Mouse (Mus musculus) forebrain, postnatal 0 days (tissue): Measurements from ENCODE around the gene Rrad. TPM values are rescaled to one million over a fixed set of nuclear protein-coding genes. Genes with fewer than 3 reads are reported as not detected.
"Not testable (repeated sequence)": the region's sequence is repeated elsewhere in the genome, so short reads cannot be mapped to it uniquely, and the experiment has no call there.

Source experiments
- ATAC-seq: fragments of 200-750 bp; cut with Nextera tagmentation; 2 replicates; pipeline ENCODE4 v1.8.0; 2017; ENCODE audit warnings: mild to moderate bottlenecking, moderate library complexity
- DNase-seq: peaks from one replicate; pipeline ENCODE4 v3.0.0-alpha.2; 2015
- H3K27ac ChIP-seq: fragments of 300-500 bp; sonication (generic); 2 replicates; pipeline ENCODE4 v1.5.1; 2014; ENCODE audit warnings: low read depth, mild to moderate bottlenecking, antibody characterized with exemption, low read length, moderate library complexity, mixed read lengths
- H3K27me3 ChIP-seq: fragments of 300-500 bp; sonication (generic); 2 replicates; pipeline ENCODE4 v1.6.1; 2014; ENCODE audit warnings: mild to moderate bottlenecking, low read length, mixed read lengths; ENCODE audit not compliant: insufficient read depth
- H3K36me3 ChIP-seq: fragments of 300-500 bp; sonication (generic); 2 replicates; pipeline ENCODE4 v1.6.1; 2014; ENCODE audit warnings: mild to moderate bottlenecking, moderate library complexity; ENCODE audit not compliant: insufficient read depth
- H3K4me1 ChIP-seq: fragments of 300-500 bp; sonication (generic); 2 replicates; pipeline ENCODE4 v1.6.1; 2014; ENCODE audit warnings: antibody characterized with exemption; ENCODE audit not compliant: insufficient read depth
- H3K4me2 ChIP-seq: fragments of 300-500 bp; sonication (generic); 2 replicates; pipeline ENCODE4 v1.6.1; 2014; ENCODE audit warnings: low read depth, mild to moderate bottlenecking, moderate library complexity
- H3K4me3 ChIP-seq: fragments of 300-500 bp; sonication (generic); 2 replicates; pipeline ENCODE4 v1.5.1; 2014; ENCODE audit warnings: low read depth, low read length, mixed read lengths
- H3K9ac ChIP-seq: fragments of 300-500 bp; sonication (generic); 2 replicates; pipeline ENCODE4 v1.6.1; 2014; ENCODE audit warnings: mild to moderate bottlenecking
- H3K9me3 ChIP-seq: fragments of 300-500 bp; sonication (generic); 2 replicates; pipeline ENCODE4 v1.6.1; 2016; ENCODE audit warnings: low read length
- CTCF ChIP-seq: sonication (generic); IDR thresholded peaks from 2 replicates; pipeline ENCODE4 v1.5.1; 2016; ENCODE audit warnings: antibody characterized with exemption, control low read depth, low read depth
- WGBS: fragments of 180-500 bp; shearing (Covaris S2); extraction: QIAGEN DNeasy Blood & Tissue Kit; methylation state at CpG from one replicate; pipeline ENCODE4 v1.1.7; 2014; 5-methylcytosine and 5-hydroxymethylcytosine counted together
- polyA plus RNA-seq: library from polyadenylated mRNA; unstranded; fragments of >200 nt; fragmentation: Nextera tagmentation; extraction: Ambion mirVana; gene quantifications from 2 replicates; pipeline ENCODE4 v1.2.1, GENCODE M21; 2015
- total RNA-seq: library from RNA; depleted of rRNA; stranded (reverse); fragments of >200 nt; gene quantifications from 2 replicates; pipeline ENCODE4 v1.2.3, GENCODE M21; 2014; rRNA removed

Rrad gene
- total RNA-seq (5.2 and 5.3 TPM in 2 replicates), polyA plus RNA-seq (2.2 and 2.9 TPM in 2 replicates)

- peak; percentile 29 for DNase-seq
- H3K4me2 ChIP-seq: peak within 1 kb of the TSS; percentile 57
- no peak for TF ChIP-seq CTCF
- H3K4me3 ChIP-seq: peak within 1 kb of the TSS; percentile 32
- no peak within 1 kb of the TSS for H3K27ac ChIP-seq
- peaks cover 11% of the 10 kb centered on the region for H3K36me3 ChIP-seq
- peak; percentile 34 for ATAC-seq
- H3K4me1 ChIP-seq: peaks cover 8% of the 10 kb centered on the region; the same call in 1 of the 2 replicates
- peak within 1 kb of the TSS; percentile 28 for H3K9ac ChIP-seq
- WGBS: 1% methylated on average over 19 of the region's 28 CpGs
- no peaks in the 10 kb centered on the region for H3K9me3 ChIP-seq
- H3K27me3 ChIP-seq: peaks cover 6% of the 10 kb centered on the region; the same call in 1 of the 2 replicates
Observed at GRCm38 (mm10) chr8:104630981-104631663, at the start of gene Rrad. Gene Rrad (minus strand): TSS chr8:104631327.

DNA sequence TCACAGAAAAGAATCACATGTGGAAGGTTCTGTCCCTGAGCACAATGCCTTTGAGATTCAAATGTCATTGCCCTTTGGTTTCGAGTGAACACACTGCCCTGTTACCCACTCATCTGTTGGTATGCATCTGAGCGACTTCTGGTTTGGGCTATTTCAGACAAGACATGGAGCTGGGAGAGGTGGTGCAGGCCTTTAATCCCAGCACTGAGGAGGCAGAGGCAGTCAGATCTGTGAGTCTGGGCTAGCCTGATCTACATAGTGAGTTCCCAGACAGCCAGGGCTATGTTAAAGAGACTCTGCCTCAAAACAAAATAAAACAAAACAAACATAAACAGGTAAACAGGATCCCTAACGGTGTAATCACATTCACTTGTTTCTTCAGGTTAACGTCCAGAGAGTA lies 24.5 kb upstream of the Rrad start:
- ATAC-seq (no peak), DNase-seq (no peak)
- H3K4me3 ChIP-seq: no peak overlapping the region

DNA sequence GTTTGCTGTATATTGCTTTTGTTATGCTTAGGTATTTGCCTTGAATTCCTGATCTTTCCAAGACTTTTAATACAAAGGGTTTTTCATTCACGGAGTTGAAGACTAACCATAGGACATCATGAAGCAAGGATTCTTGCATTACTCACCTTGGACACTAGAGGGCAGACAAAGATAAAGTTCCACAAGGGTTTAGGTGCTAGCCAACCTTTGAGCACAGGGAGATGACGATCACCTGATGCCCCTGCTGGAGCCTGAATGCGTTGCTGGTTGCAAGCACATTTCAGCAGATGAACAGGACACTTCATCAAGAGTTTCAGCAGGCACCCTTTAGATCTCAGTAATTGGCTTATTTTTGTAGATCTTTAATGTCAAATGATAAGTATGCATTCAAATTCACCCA lies 23.9 kb upstream of the Rrad start:
- H3K9ac ChIP-seq: no peak overlapping the region
- under 1% methylated on average over 3 of the region's 3 CpGs for WGBS
- no peaks in the 10 kb centered on the region for H3K27me3 ChIP-seq
- TF ChIP-seq CTCF: peak; percentile 99
- DNase-seq (peak; percentile 94), ATAC-seq (peak; percentile 95)
- H3K4me1 ChIP-seq: no peaks in the 10 kb centered on the region
- no peaks in the 10 kb centered on the region for H3K36me3 ChIP-seq
- H3K4me3 ChIP-seq: no peak overlapping the region
- no peaks in the 10 kb centered on the region for H3K9me3 ChIP-seq
- no peak overlapping the region for H3K4me2 ChIP-seq
- H3K27ac ChIP-seq: no peak overlapping the region

More for the DNA sequence above, 24.5 kb upstream of the Rrad start:
- WGBS: 86% methylated on average over 4 of the region's 4 CpGs
- no peak for TF ChIP-seq CTCF
- Histone ChIP-seq H3K4me1 (no peaks in the 10 kb centered on the region), H3K27ac (no peak overlapping the region), H3K36me3 (no peaks in the 10 kb centered on the region), H3K27me3 (no peaks in the 10 kb centered on the region), H3K4me2 (no peak overlapping the region), H3K9ac (no peak overlapping the region), H3K9me3 (no peaks in the 10 kb centered on the region)

DNA sequence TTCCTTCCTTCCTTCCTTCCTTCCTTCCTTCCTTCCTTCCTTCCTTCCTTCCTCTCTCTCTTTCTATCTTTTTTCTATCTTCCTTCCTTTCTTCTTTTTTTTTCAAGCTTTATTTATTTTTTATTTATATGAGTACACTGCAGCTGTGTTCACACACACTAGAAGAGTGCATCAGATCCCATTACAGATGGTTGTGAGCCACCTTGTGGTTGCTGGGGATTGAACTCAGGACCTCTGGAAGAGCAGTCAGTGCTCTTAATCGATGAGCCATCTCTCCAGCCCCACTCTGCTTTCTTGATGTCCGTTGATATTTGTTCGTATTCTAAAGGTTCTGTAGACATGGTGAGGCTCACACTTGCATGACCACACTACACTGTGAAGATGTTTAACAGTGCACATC lies 13.1 kb upstream of the Rrad start:
- not testable (repeated sequence) for H3K4me2 ChIP-seq
- WGBS: 79% methylated on average over 3 of the region's 3 CpGs

GRCm38 (mm10) chr8:104642324-104642654 lies 11.2 kb upstream of the Rrad start:
- peak overlapping the region; percentile 81 for H3K4me3 ChIP-seq
- peak overlapping the region; percentile 90 for H3K27ac ChIP-seq
- 74% methylated on average over 6 of the region's 6 CpGs for WGBS
- DNase-seq (no peak), ATAC-seq (no peak; the same call in 1 of the 2 replicates)
- peaks cover 14% of the 10 kb centered on the region for H3K4me1 ChIP-seq
- TF ChIP-seq CTCF: no peak
- no peaks in the 10 kb centered on the region for H3K27me3 ChIP-seq
- peaks cover 16% of the 10 kb centered on the region for H3K36me3 ChIP-seq
- H3K4me2 ChIP-seq: peak overlapping the region; percentile 84
- H3K9ac ChIP-seq: peak overlapping the region; percentile 75
- no peaks in the 10 kb centered on the region for H3K9me3 ChIP-seq

More for the DNA sequence above, 13.1 kb upstream of the Rrad start:
- ATAC-seq, H3K9ac ChIP-seq, H3K9me3 ChIP-seq, H3K27me3 ChIP-seq, DNase-seq, H3K4me3 ChIP-seq, H3K27ac ChIP-seq, H3K36me3 ChIP-seq: not testable (repeated sequence)
- H3K4me1 ChIP-seq: peaks cover 14% of the 10 kb centered on the region

DNA sequence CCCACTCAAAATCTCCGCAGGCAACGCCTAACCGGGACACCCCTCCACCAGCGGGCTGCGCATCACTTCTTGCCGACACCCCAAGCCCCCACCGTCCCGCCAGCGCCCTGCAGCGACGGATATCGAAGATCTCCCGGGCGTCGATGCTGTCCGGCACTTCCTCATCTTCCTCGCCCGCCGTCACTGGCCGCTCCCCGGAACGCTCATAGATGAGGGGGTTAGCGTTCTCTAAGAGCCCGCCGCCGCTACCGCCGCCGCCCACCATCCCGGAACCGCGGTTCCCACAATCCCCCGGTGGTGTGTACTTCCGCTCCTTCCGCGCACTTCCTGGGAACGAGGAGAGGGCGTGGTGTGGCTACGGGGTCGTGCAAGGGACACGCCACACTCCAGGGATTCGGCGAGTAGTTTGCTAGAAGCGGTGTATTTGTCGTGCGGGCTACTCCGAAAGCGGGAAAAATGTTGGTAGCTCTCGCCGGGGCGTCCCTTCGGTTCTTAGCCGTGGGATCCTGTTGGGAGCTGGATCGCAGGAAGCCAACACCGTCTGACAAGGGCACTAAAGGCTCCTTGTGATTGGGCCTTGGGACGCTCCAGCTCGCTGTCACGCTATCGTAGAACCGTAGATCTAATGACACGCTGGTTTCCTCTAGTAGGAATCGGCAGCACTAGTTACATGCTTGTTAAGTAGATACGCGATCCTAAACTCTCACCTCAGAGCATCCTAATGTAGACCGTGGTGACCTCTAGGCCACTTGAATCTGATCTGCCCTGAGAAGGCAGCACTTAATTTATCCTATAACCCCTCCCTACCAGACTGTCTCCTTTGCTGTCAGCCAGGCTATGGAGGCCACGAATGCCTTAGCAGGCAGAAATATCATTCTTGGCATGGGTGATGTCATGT lies 10.5 kb upstream of the Rrad start, which contains the start of gene Ciao2b:
Gene Ciao2b, minus strand, starts transcription at position 540 of the 898 bp plus-strand sequence.
- WGBS: under 1% methylated on average over 66 of the region's 66 CpGs
- ATAC-seq (peak; percentile 99), DNase-seq (peak; percentile 94)
- peak within 1 kb of the TSS; percentile 81 for H3K4me3 ChIP-seq
- peak within 1 kb of the TSS; percentile 75 for H3K9ac ChIP-seq
- no peaks in the 10 kb centered on the region for H3K9me3 ChIP-seq
- TF ChIP-seq CTCF: peak; percentile 16; the same call in 1 of the 2 replicates
- H3K27me3 ChIP-seq: no peaks in the 10 kb centered on the region
- peak within 1 kb of the TSS; percentile 84 for H3K4me2 ChIP-seq
- peaks cover 19% of the 10 kb centered on the region for H3K36me3 ChIP-seq
- H3K27ac ChIP-seq: peak within 1 kb of the TSS; percentile 90
- peaks cover 14% of the 10 kb centered on the region for H3K4me1 ChIP-seq
